Mouse (Mus musculus): ENCODE results near the gene Podxl.

- TF ChIP-seq POLR2A (IDR thresholded peaks at IDR 0.05; ENCODE audit: insufficient read depth, low read depth, low read length) (no peak), EP300 (IDR thresholded peaks at IDR 0.05; ENCODE audit: insufficient read depth, low read depth, low read length) (no peak), CTCF (IDR thresholded peaks at IDR 0.05) (no peak)
Measured at GRCm38 (mm10) chr6:31571459-31571858, 7.7 kb upstream of the Podxl start.

Data from heart, adult 2 months (tissue).